Mouse (Mus musculus): ENCODE measurements at regions not wholly inside any gene's neighbourhood (a gene's known extent, or its start where the extent isn't known, plus 50 kb on each side); places are given as distances from the start of the nearest gene placed in this dataset.

- Histone ChIP-seq H3K36me3 (ENCODE audit: control insufficient read depth, insufficient read depth, low read length) (no peaks in the 10 kb centered on the region), H3K4me1 (ENCODE audit: control insufficient read depth, insufficient read depth, low read length) (peaks cover 5% of the 10 kb centered on the region), H3K27ac (ENCODE audit: control insufficient read depth, insufficient read depth, low read depth, low read length) (no peak overlapping the region), H3K27me3 (ENCODE audit: control insufficient read depth, insufficient read depth, low read length) (no peaks in the 10 kb centered on the region), H3K4me3 (ENCODE audit: control insufficient read depth, low read depth, low read length) (peak overlapping the region; percentile 81)
- TF ChIP-seq CTCF (IDR thresholded peaks at IDR 0.05; ENCODE audit: control insufficient read depth, insufficient read depth, insufficient replicate concordance, low read depth, low read length) (no peak), POLR2A (IDR thresholded peaks at IDR 0.05; ENCODE audit: control insufficient read depth, low read depth, low read length) (no peak)
These were observed 70.7 kb downstream of the Setd4 start for GRCm38 (mm10) chr16:93533205-93533604.

GRCm38 (mm10) chr16:93531937-93532336 lies 71.9 kb downstream of the Setd4 start:
- Histone ChIP-seq H3K27me3 (ENCODE audit: control insufficient read depth, insufficient read depth, low read length) (no peaks in the 10 kb centered on the region), H3K4me1 (ENCODE audit: control insufficient read depth, insufficient read depth, low read length) (peaks cover 5% of the 10 kb centered on the region), H3K36me3 (ENCODE audit: control insufficient read depth, insufficient read depth, low read length) (no peaks in the 10 kb centered on the region), H3K4me3 (ENCODE audit: control insufficient read depth, low read depth, low read length) (peak overlapping the region; percentile 81), H3K27ac (ENCODE audit: control insufficient read depth, insufficient read depth, low read depth, low read length) (no peak overlapping the region)
- TF ChIP-seq CTCF (IDR thresholded peaks at IDR 0.05; ENCODE audit: control insufficient read depth, insufficient read depth, insufficient replicate concordance, low read depth, low read length): no peak
- TF ChIP-seq POLR2A (IDR thresholded peaks at IDR 0.05; ENCODE audit: control insufficient read depth, low read depth, low read length): no peak

- TF ChIP-seq CTCF (IDR thresholded peaks at IDR 0.05; ENCODE audit: control insufficient read depth, insufficient read depth, insufficient replicate concordance, low read depth, low read length): no peak
- TF ChIP-seq POLR2A (IDR thresholded peaks at IDR 0.05; ENCODE audit: control insufficient read depth, low read depth, low read length): no peak
- Histone ChIP-seq H3K27ac (ENCODE audit: control insufficient read depth, insufficient read depth, low read depth, low read length) (no peak overlapping the region), H3K4me3 (ENCODE audit: control insufficient read depth, low read depth, low read length) (no peak overlapping the region), H3K4me1 (ENCODE audit: control insufficient read depth, insufficient read depth, low read length) (no peaks in the 10 kb centered on the region), H3K36me3 (ENCODE audit: control insufficient read depth, insufficient read depth, low read length) (no peaks in the 10 kb centered on the region), H3K27me3 (ENCODE audit: control insufficient read depth, insufficient read depth, low read length) (no peaks in the 10 kb centered on the region)
These were observed 81.4 kb downstream of the Setd4 start for GRCm38 (mm10) chr16:93522485-93522884.

GRCm38 (mm10) chr16:93520481-93520880 lies 83.4 kb downstream of the Setd4 start:
- Histone ChIP-seq H3K27ac (ENCODE audit: control insufficient read depth, insufficient read depth, low read depth, low read length) (no peak overlapping the region), H3K4me1 (ENCODE audit: control insufficient read depth, insufficient read depth, low read length) (no peaks in the 10 kb centered on the region), H3K4me3 (ENCODE audit: control insufficient read depth, low read depth, low read length) (no peak overlapping the region), H3K27me3 (ENCODE audit: control insufficient read depth, insufficient read depth, low read length) (no peaks in the 10 kb centered on the region), H3K36me3 (ENCODE audit: control insufficient read depth, insufficient read depth, low read length) (no peaks in the 10 kb centered on the region)
- TF ChIP-seq CTCF (IDR thresholded peaks at IDR 0.05; ENCODE audit: control insufficient read depth, insufficient read depth, insufficient replicate concordance, low read depth, low read length): no peak
- TF ChIP-seq POLR2A (IDR thresholded peaks at IDR 0.05; ENCODE audit: control insufficient read depth, low read depth, low read length): no peak

- TF ChIP-seq POLR2A (IDR thresholded peaks at IDR 0.05; ENCODE audit: control insufficient read depth, low read depth, low read length) (no peak), CTCF (IDR thresholded peaks at IDR 0.05; ENCODE audit: control insufficient read depth, insufficient read depth, insufficient replicate concordance, low read depth, low read length) (no peak)
- Histone ChIP-seq H3K27me3 (ENCODE audit: control insufficient read depth, insufficient read depth, low read length) (no peaks in the 10 kb centered on the region), H3K27ac (ENCODE audit: control insufficient read depth, insufficient read depth, low read depth, low read length) (no peak overlapping the region)
These were observed 85.2 kb downstream of the Setd4 start for GRCm38 (mm10) chr16:93518620-93519019.

GRCm38 (mm10) chr16:93516793-93517192 lies 87.1 kb downstream of the Setd4 start:
- Histone ChIP-seq H3K4me1 (ENCODE audit: control insufficient read depth, insufficient read depth, low read length) (no peaks in the 10 kb centered on the region), H3K27ac (ENCODE audit: control insufficient read depth, insufficient read depth, low read depth, low read length) (no peak overlapping the region), H3K36me3 (ENCODE audit: control insufficient read depth, insufficient read depth, low read length) (no peaks in the 10 kb centered on the region), H3K27me3 (ENCODE audit: control insufficient read depth, insufficient read depth, low read length) (no peaks in the 10 kb centered on the region), H3K4me3 (ENCODE audit: control insufficient read depth, low read depth, low read length) (no peak overlapping the region)
- no peak for TF ChIP-seq POLR2A (IDR thresholded peaks at IDR 0.05; ENCODE audit: control insufficient read depth, low read depth, low read length)
- no peak for TF ChIP-seq CTCF (IDR thresholded peaks at IDR 0.05; ENCODE audit: control insufficient read depth, insufficient read depth, insufficient replicate concordance, low read depth, low read length)

More at GRCm38 (mm10) chr16:93518620-93519019, 85.2 kb downstream of the Setd4 start:
- no peaks in the 10 kb centered on the region for H3K36me3 ChIP-seq (ENCODE audit: control insufficient read depth, insufficient read depth, low read length)
- no peaks in the 10 kb centered on the region for H3K4me1 ChIP-seq (ENCODE audit: control insufficient read depth, insufficient read depth, low read length)
- no peak overlapping the region for H3K4me3 ChIP-seq (ENCODE audit: control insufficient read depth, low read depth, low read length)

GRCm38 (mm10) chr16:93515456-93515941 lies 88.4 kb downstream of the Setd4 start:
- H3K36me3 ChIP-seq (ENCODE audit: control insufficient read depth, insufficient read depth, low read length): no peaks in the 10 kb centered on the region
- TF ChIP-seq POLR2A (IDR thresholded peaks at IDR 0.05; ENCODE audit: control insufficient read depth, low read depth, low read length): no peak
- no peak for TF ChIP-seq CTCF (IDR thresholded peaks at IDR 0.05; ENCODE audit: control insufficient read depth, insufficient read depth, insufficient replicate concordance, low read depth, low read length)
- H3K4me3 ChIP-seq (ENCODE audit: control insufficient read depth, low read depth, low read length): no peak overlapping the region
- no peaks in the 10 kb centered on the region for H3K4me1 ChIP-seq (ENCODE audit: control insufficient read depth, insufficient read depth, low read length)
- no peaks in the 10 kb centered on the region for H3K27me3 ChIP-seq (ENCODE audit: control insufficient read depth, insufficient read depth, low read length)
- no peak overlapping the region for H3K27ac ChIP-seq (ENCODE audit: control insufficient read depth, insufficient read depth, low read depth, low read length)

- TF ChIP-seq POLR2A (IDR thresholded peaks at IDR 0.05; ENCODE audit: control insufficient read depth, low read depth, low read length) (no peak), CTCF (IDR thresholded peaks at IDR 0.05; ENCODE audit: control insufficient read depth, insufficient read depth, insufficient replicate concordance, low read depth, low read length) (no peak)
- Histone ChIP-seq H3K36me3 (ENCODE audit: control insufficient read depth, insufficient read depth, low read length) (no peaks in the 10 kb centered on the region), H3K27me3 (ENCODE audit: control insufficient read depth, insufficient read depth, low read length) (no peaks in the 10 kb centered on the region), H3K4me3 (ENCODE audit: control insufficient read depth, low read depth, low read length) (no peak overlapping the region), H3K4me1 (ENCODE audit: control insufficient read depth, insufficient read depth, low read length) (no peaks in the 10 kb centered on the region), H3K27ac (ENCODE audit: control insufficient read depth, insufficient read depth, low read depth, low read length) (no peak overlapping the region)
These were observed 90.2 kb downstream of the Setd4 start for GRCm38 (mm10) chr16:93513616-93514041.
